Mouse (Mus musculus): Measurements from ENCODE around the gene Dnajc5.
"Not testable (repeated sequence)": the region's sequence is repeated elsewhere in the genome, so short reads cannot be mapped to it uniquely, and the experiment has no call there.

Dnajc5 gene

DNA sequence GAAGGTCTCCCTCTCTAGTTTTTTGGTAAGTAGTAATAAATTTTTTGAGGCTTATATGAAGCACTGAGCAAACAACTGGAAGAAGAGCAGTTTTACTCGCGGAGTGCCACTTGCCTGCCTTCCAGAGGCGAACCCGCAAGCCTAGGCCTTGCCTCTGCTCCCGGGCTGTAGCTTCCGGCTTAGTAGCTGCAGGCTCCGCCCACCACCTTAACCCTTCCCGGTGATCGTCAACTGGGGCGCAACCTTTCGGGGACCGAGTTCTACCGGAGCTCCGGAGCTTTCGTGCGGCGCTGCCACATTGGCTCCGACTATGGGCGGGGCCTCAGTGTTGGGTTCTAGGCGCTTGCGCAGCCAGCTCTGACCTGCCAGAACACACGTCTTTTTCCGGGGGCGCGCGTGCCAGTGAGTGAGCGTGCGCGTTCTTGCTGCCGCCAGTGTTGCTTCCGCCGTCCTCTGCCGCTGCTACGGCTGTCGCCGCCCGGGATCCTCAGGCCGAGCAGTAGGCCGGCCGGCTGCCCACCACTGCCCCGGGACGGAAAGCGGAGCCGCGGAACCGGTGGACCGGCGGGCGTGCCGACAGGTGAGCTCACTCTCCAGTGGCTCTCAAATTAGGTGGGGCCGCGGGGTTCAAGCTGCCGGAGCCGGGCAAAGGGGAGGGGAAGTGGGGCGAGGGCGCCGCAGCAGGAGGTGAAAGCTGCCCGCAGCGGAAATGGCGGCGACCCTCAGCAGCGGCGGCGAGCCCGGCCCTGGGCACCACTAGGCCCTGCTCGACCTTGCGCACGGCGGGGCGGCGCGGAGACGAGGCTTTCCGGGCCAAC lies at the start of gene Dnajc5:
Dnajc5 (plus strand) TSS at position 368 of the 818 bp plus-strand sequence.
- peak; percentile 95 to 96 for DNase-seq (ENCODE audit: low spot score in 2 of 2)

DNA sequence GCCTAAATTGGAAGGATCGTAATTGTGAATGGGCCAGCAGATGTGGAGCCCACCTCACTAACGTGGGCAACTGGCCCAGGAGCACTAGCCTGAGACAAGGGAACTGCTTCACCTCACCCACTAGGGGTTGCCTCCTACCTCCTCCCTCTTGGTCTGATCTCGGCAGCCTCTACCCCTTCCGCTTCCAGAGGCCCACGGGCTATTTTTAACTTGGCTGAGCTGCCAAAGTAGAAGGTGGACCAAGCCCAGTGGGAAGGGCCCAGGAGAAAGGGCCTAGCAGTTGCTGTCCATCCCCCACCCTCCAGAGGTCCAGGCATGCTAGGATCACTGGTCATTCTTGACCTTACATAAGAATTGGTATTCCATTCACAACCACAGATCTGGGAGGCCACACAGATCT lies 49.0 kb upstream of the Dnajc5 start:
- DNase-seq (ENCODE audit: low spot score in 2 of 2), result no peak

DNA sequence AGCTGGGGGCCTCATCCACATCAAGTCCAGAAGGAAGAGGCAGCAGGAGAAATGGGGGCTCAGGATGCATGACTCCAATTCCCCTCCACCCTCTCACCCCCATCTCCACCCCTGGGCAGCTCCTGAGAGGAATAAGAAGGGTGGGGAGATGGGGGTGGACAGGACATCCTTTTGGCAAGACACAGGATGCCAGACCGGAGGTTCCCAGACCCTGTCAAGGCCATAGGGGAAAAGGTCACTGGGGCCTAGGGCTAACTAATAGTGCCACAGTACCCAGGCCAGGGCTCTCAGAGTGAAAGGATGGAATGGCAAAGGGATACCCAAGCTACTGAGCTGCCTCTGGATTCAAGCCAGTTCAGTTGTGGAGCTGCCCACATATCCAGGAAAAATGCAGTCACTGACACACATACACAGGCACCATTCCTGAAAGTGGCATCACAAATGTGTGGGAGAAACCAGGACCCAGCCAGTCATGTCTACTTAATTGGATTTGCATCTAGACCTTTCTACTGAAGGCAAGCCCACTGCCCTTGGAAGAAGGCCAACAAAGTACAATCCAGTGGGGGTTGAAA lies 47.9 kb upstream of the Dnajc5 start:
- no peak for DNase-seq (ENCODE audit: low spot score in 2 of 2)

DNA sequence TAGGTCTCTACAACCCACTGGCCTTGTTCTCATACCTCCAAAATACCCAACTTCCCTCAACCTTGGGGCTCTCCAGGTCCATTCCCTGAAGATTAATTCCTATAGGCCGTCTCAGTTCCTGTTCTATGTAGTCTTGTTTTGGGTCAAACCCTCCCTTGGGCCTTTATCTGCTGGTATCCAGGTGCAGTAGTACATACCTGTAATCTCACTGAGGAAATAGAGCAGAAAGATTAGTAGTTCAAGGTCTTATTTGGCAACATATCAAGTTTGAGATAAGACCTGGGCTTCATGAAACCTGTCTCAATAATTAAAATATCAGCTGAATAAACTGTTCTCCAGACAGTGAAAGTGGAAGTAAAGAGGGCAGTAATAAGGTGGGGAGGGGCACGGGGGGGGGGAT lies 37.2 kb upstream of the Dnajc5 start:
- no peak for DNase-seq (ENCODE audit: low spot score in 2 of 2)

DNA sequence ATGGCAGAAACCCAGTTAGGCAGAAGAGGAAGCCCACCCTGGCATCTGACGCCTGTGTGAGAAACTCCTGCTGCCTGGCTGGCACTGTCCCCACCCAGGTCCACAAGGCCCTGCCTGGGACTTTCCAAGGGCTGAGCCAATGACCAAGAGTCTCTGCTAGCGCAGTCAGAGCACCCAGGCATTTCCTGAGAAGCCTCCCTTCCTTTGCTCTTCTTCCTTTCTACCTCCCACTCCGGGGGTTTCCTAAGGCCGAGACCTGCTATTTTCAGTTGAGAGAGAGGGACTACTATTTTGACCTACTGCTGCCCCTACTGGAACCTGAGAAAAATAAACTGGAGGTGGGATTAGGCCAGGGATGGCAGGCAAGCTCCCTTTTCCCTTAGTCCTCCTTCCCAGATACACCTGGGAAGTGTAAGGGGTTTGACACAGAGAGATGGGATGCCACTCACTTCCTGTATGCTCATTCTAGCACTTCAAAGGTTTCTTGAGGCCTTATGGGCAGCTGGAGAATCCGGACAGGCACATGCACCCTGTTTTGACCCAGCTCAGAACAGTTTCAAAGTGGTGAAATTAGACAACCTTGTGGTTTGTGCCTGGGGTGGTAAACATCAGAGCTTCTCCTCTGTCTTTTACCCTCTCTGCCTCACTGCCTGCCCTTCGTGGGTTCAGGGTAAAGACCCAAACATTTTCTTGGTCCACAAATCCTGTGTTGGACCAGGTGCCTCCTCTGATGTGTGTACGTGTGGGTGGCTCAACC lies 36.5 kb upstream of the Dnajc5 start:
- no peak for DNase-seq (ENCODE audit: low spot score in 2 of 2)

DNA sequence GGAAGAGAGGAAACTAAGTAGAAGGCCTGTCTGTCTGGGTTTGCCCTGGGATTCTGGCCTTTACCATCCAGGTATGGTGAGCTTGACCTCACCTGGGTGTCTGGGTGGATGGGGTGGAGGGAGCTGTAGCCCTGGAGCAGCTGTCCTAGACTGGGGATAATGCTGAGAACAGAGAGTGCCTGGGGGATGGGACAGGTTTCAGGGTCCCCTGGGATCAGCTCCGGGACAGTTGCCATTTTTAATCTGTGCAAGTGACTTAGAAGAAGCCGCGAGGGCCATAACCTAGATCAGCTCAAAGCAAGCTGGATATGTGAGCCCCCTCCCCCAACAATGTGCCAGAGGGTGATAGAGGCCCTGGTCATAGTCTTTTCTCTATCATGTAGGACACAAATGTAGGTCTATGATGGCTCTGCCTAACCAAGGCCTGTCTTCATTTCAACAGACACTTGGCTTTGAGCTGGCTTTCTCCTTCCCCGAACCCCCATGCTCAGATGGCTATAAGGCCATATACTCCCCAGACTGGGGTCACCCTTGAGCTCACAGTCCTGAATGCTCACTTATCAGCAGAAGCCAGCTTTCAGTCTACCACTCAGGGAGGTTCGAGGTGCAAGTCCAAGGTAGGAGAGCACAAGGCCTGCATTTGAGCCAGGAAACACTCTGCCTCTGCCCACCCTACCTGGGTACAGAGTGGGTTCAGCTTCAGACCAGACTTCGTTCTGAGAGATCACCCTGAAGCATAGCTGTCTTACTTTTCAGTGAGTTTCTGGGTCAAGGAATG lies 35.6 kb upstream of the Dnajc5 start:
- no peak for DNase-seq (ENCODE audit: low spot score in 2 of 2)

DNA sequence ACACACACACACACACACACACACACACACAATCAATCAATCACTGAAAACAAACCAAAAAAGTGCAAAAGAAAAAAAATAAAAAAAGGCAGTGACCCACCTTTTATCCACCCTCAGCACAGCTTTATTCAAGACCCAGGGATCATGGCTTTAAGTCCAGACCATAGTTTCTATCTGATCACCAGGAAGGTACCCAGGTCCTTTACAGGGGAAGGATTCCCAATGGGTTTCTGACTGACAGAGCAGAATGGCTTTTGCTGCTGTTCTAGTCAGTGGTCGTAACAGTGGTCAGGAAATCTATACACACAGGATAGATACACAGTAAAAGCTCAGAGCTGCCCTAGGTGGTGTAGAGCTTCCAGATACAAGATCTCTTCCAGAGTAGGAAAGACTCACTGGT lies 34.5 kb upstream of the Dnajc5 start:
- no peak for DNase-seq (ENCODE audit: low spot score in 2 of 2)

DNA sequence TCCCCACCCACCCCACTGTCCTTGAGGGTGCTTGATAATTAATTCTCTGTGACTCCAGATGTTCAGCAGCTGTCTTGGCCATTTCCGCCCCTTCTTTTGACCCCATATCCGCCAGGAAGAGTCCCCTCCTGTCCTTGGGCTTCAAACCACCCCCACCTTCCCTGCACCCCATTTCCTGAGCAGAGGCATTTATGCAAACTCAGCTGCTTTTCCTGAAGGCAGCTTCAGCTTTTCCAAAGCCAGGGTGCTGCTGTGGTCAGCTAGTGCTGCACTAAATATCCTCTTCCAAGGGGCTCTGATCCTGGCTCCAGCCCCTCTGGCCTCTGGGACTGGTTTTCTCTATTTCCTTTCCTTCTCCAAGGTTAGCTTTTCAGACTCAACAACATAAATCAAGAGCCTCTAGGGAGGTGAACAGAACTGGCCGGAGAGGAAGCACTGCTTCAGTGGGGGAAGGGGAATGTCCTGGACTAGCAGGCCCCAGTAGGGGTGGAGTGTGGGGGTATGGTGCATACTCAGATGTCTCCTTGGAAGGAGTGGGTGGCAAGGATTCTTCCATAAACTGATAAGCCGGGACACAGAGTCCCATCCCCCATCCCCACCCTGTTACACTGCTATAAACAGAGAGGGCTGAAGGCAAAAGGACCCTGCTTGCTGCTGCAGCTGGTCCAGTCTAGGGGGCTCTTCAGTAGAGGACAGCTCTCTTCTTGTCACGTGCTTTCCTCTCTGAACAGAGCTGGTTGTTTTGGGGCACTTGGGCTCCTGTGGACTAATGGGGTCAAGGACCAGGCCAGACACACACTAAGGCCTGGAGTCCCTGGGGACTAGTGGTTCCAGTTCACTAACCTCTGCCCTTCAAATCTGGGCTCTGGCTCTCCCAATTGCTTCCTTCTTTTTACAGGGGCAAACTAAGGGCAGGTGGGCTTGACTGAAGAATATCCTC lies 32.7 kb upstream of the Dnajc5 start:
- DNase-seq (ENCODE audit: low spot score in 2 of 2), result no peak

DNA sequence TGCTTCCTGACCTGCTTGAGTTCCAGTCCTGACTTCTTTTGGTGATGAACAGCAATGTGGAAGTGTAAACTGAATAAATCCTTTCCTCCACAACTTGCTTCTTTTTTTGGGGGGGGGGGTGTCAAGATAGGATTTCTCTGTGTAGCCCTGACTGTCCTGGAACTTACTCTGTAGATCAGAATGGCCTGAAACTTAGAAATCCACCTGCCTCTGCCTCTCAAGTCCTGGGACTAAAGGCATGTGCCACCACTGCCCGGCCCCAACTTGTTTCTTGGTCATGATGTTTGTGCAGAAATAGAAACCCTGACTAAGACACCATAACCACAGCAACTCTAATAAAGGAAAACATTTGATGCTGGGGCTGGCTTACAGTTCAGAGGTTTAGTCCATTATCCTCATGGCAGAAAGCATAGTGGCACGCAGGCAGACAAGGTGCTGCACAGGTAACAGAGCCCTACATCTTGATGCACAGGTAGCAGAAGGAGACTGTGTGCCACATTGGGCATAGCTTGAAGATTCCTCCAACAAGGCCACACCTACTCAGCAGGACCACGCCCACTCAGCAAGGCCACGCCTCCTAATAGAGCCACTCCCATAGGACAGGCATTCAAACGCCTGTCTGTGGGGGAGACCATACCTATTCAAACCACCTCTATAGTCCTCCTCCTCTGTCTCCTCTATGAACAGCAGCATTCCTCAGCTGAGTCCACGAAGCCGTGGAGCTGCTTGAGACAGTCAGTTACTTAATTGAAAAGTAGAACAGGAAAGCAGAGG lies 28.7 kb upstream of the Dnajc5 start:
- peak; percentile 60 to 73 for DNase-seq (ENCODE audit: low spot score in 2 of 2)

DNA sequence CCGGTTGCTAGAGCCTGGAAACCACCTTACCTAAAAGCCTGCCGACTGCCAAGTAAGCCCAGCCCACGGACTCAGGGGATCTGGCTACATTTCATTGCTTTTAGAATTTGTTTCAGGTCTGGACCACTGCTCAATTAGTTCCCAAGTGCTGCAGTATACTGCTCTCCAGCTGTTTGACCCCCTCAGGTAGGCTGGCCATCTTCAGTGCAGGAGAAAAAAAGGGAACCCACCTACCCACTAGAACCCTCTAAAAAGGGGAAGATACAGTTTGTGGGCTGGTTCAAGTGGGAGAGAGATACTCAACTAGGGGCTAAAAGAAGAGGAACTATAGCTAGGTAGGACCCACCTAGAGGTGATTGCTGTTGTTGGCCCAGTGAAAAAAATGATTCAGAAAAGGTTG lies 28.1 kb upstream of the Dnajc5 start:
- no peak for DNase-seq (ENCODE audit: low spot score in 2 of 2)

DNA sequence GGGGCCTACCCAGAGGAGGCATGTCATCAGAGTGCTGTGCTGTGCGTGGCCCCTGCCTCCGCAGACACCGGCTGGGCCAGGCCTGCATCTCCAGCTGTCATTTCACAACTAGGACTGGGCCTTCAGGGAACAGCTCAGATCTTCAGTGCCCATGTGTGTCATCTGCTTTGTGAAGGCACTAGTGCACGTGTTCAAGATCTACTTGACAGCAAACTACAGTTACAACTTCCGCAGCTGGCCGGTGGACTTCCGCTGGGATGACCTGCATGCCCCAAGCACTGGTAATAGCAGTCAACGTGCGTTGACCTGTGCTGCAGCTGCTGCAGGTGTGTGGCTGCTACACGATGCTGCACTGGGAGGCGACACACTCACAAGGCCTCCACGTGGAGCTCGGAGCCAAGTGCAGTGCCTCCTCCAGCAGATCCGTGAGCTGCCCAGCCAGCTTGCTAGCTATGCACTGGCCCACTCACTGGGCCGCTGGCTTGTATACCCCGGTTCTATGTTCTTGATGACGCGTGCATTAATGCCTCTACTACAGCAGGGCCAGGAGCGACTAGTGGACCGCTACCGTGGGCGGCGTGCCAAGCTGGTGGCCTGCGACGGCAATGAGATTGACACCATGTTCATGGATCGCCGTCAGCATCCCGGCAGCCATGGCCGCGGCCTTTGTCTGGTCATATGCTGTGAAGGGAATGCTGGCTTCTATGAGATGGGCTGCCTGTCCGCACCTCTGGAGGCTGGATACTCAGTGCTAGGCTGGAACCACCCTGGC lies 26.9 kb upstream of the Dnajc5 start, which contains the start of gene Abhd16b:
Abhd16b (plus strand) TSS at position 51 of the 772 bp plus-strand sequence.
- DNase-seq (ENCODE audit: low spot score in 2 of 2), result no peak

DNA sequence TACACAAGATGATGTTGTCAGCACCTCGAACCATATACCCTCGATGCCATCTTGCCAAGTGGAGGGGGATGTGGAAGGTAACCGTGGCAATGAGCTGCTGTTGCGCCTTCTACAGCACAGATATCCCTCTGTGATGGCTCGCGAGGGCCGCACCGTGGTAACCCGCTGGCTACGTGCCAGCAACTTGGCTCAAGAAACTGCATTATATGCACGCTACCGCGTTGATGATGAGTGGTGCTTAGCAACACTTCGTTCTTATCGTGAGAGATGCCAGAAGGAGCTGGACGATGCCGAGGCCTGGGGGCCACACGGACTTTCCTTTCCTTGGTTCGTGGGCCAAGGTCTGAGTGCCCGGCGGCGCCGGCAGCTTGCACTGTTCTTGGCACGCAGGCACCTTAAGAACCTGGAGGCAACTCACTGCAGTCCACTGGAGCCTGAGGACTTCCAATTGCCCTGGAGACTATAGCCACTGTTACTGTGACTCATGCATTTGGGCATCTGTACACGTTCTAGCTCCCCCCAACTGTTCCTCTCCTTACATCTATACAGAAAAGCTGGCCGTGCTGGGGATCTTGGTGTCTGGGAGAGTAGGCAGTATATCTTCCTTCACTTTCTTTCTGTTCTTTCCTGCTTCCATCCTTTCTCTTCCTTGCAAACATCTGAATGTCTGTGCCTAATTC lies 25.9 kb upstream of the Dnajc5 start:
- no peak for DNase-seq (ENCODE audit: low spot score in 2 of 2)

DNA sequence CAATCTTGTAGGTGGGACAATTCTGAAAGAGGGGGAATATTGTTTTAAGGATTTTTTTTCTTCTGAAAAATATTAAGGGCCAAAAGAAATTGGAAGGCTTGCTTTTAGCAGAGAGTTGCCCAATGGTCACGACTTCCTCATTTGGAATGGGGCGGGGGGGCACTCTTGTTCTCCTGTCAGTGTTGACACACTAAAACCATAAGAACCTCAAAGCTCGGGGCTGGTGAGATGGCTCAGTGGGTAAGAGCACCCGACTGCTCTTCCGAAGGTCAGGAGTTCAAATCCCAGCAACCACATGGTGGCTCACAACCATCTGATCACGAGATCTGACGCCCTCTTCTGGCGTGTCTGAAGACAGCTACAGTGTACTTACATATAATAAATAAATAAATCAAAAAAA lies 24.4 kb upstream of the Dnajc5 start:
- not testable (repeated sequence) for DNase-seq (ENCODE audit: low spot score in 2 of 2)

DNA sequence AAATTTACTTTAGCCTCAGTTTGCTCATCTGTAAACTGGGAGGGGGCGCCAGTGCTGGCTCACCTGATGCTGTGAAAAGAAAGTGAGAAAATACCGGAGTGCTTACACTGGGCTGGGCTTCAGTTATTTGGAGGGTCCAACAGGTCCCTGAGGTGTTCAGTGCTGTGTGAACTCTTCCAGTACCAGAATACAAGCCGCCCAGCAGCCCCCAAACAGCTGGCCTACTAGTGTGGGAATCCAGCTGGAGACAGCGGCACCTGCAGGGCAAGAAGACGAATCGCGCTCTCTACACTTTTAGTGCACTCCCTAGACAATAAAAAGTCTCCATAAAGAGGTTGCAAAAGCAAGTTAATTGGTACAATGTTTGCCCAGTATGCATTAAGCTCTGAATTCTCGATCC lies 24.0 kb upstream of the Dnajc5 start:
- peak in 1 of 2 experiments; percentile 60 for DNase-seq (ENCODE audit: low spot score in 2 of 2)

DNA sequence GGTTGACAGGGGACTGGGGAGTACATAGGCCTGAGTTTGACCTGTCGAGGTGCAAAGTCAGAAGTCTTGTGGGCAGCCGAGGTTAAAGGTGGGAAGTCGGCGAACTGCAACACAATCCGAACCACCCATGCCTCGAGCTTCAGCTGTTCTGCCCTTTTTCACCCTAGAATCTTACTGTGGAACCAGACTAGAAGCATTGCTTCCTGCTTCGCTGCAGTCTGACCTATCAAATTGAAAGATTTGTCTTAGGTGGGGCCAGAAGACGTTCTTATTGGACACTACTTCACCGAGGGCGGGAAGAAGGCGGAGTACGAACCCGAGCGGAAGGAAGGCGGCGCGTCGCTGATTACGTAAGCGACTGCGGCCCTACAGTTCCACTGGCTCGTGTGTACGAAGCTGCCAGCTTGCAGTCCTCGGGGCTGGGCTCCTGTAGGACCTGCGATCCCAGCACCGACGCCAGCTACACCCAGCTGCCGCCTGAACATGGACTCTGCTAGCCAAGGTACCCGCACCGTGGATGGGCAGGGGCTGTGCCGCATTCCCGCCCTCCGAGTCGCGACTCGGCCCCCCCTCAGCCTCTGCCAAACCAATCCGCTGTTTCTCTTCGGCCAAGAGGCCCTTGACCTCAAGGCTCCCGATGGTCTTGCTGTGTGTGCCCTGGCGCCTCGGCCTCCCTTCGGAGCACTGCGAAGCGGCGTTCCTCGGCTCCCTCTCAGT lies 23.3 kb upstream of the Dnajc5 start, which contains the start of gene Tpd52l2:
Tpd52l2 (plus strand) TSS at position 312 of the 717 bp plus-strand sequence.
- peak; percentile 79 to 85 for DNase-seq (ENCODE audit: low spot score in 2 of 2)

DNA sequence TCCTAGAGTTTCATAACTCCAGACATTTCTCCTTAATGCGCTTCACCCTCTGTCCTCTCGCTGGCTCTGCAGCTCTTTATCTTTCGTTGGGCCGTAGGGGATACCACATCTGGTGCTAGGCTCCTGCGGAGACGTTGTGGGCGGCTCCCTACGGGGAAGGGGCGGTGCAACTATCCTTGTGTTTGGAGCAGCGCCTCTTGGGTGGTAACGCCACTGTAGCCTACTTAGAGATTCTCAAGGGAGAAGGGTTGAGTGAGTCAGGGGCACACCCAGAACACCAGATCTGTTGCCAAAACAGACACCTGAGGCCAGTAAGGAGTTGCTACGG lies 22.8 kb upstream of the Dnajc5 start:
- DNase-seq (ENCODE audit: low spot score in 2 of 2), result peak; percentile 51 to 52

DNA sequence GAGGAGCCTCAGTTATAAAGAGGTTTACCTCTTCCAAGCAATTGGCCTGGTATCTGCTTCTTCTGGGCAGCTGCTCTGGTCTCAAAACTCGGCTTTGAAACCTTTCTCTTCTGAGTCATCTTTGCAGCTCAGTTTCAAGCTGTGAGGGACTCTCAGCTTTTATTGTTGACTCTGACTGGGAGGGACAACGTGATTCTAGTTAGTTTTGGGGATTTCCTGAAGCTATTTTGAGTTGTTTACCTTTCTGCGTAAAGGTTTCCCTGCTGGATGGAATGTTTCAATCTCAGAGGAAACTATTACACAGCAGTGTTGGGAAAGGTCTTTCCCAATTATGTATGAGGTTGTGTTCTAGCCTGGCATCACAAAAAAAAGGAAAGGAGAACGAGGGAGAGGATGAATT lies 21.6 kb upstream of the Dnajc5 start:
- DNase-seq (ENCODE audit: low spot score in 2 of 2), result no peak

DNA sequence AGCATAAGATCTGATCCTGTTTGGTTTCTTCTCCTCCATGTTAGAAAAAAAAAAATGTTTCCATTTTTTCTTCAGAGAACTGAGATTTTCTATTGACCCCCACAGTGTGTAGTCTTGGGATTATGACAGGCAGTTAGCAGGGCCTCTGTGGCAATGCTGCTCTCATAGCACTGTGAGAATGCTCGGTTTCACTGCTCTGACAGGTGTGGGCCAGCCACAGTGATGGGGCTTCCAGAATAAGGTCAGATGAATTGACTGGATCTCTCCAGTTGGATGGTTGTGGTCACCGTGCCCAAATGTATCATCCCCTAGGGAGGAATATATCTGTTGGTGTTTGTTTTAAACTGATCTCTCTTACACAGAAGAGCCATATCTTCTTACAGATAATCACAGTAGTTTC lies 11.1 kb upstream of the Dnajc5 start:
- no peak for DNase-seq (ENCODE audit: low spot score in 2 of 2)

All from spleen, postnatal 14 days (tissue).